Mouse (Mus musculus) right cerebral cortex, adult 2 months (tissue): Measurements from ENCODE around the gene Ergic1.

Source experiments
- DNase-seq, 2 experiments: peaks; one replicate each; pipeline ENCODE4 v3.0.0; 2021 to 2022; ENCODE audit warnings: low spot score in 2 of 2

Ergic1 gene

GRCm38 (mm10) chr17:26575786-26576690, 14.7 kb downstream of the Ergic1 start:
- DNase-seq = peak in 1 of 2 experiments; percentile 67

- DNase-seq = no peak
Measured at GRCm38 (mm10) chr17:26576833-26577232, 15.5 kb downstream of the Ergic1 start.

GRCm38 (mm10) chr17:26577309-26577708, 16.0 kb downstream of the Ergic1 start:
- DNase-seq = no peak

GRCm38 (mm10) chr17:26578162-26578561, 16.9 kb downstream of the Ergic1 start:
- no peak for DNase-seq

GRCm38 (mm10) chr17:26578771-26579170, 17.5 kb downstream of the Ergic1 start:
- no peak for DNase-seq

GRCm38 (mm10) chr17:26579396-26579795, 18.1 kb downstream of the Ergic1 start:
- DNase-seq = no peak

GRCm38 (mm10) chr17:26580873-26581401, 19.6 kb downstream of the Ergic1 start:
- no peak for DNase-seq

- DNase-seq = no peak
Measured at GRCm38 (mm10) chr17:26582297-26582696, 21.0 kb downstream of the Ergic1 start.

- no peak for DNase-seq
Measured at GRCm38 (mm10) chr17:26583056-26583455, 21.8 kb downstream of the Ergic1 start.

- DNase-seq = no peak
Measured at GRCm38 (mm10) chr17:26583606-26584005, 22.3 kb downstream of the Ergic1 start.

GRCm38 (mm10) chr17:26584063-26584462, 22.8 kb downstream of the Ergic1 start:
- DNase-seq = no peak

GRCm38 (mm10) chr17:26584558-26585136, 23.4 kb downstream of the Ergic1 start:
- no peak for DNase-seq

- DNase-seq = no peak
Measured at GRCm38 (mm10) chr17:26587961-26588487, 26.7 kb downstream of the Ergic1 start.

GRCm38 (mm10) chr17:26592510-26592909, 31.2 kb downstream of the Ergic1 start:
- DNase-seq = no peak

GRCm38 (mm10) chr17:26593199-26593598, 31.9 kb downstream of the Ergic1 start:
- DNase-seq = no peak

- no peak for DNase-seq
Measured at GRCm38 (mm10) chr17:26594171-26594570, 32.9 kb downstream of the Ergic1 start.

- DNase-seq = no peak
Measured at GRCm38 (mm10) chr17:26594958-26595357, 33.7 kb downstream of the Ergic1 start.

- no peak for DNase-seq
Measured at GRCm38 (mm10) chr17:26595448-26596167, 34.3 kb downstream of the Ergic1 start.

- peak; percentile 73 to 81 for DNase-seq
Measured at GRCm38 (mm10) chr17:26596168-26596658, 34.9 kb downstream of the Ergic1 start.

- no peak for DNase-seq
Measured at GRCm38 (mm10) chr17:26596856-26597481, 35.7 kb downstream of the Ergic1 start.

GRCm38 (mm10) chr17:26598845-26599244, 37.6 kb downstream of the Ergic1 start:
- DNase-seq = no peak
